Mouse (Mus musculus) mouse trophoblast stem cell (cell line): ENCODE measurements around the gene Cenph.
"Not testable (repeated sequence)": the region's sequence is repeated elsewhere in the genome, so short reads cannot be mapped to it uniquely, and the experiment has no call there.

ENCODE experiments used
- in situ Hi-C, 2 experiments: fragments of 300-500 bp; cut with MseI, MboI; formaldehyde crosslinking; loops; 2 replicates in 1 of 2; 3 replicates in 1 of 2; pipeline ENCODE4 v1.15.1; 2025

The Cenph gene

DNA sequence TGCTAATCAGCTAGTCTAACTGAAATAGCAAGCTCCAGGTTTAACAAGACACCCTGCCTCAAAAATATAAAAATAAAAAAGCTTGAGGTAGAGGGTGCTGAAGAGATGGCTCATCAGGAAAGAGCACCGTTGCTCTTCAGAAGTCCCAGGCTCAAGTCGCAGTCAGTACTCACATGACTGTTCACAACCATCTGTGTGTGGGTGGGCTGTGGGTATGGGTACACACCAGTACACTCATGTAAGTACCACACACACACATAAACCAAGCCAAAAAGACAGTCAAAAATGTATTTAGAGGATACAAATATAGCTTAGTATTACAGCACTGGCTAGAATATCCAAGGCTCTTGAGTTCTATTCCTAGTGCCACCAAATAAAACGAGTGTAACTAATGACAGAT, 29.6 kb downstream of the Cenph start:
- in situ Hi-C loops, result no loop called here

- in situ Hi-C loops, result no loop called here
Observed at GRCm38 (mm10) chr13:100744036-100744744, 31.5 kb downstream of the Cenph start, which contains the start of gene Mrps36. Gene Mrps36 (minus strand): TSS chr13:100744659.

DNA sequence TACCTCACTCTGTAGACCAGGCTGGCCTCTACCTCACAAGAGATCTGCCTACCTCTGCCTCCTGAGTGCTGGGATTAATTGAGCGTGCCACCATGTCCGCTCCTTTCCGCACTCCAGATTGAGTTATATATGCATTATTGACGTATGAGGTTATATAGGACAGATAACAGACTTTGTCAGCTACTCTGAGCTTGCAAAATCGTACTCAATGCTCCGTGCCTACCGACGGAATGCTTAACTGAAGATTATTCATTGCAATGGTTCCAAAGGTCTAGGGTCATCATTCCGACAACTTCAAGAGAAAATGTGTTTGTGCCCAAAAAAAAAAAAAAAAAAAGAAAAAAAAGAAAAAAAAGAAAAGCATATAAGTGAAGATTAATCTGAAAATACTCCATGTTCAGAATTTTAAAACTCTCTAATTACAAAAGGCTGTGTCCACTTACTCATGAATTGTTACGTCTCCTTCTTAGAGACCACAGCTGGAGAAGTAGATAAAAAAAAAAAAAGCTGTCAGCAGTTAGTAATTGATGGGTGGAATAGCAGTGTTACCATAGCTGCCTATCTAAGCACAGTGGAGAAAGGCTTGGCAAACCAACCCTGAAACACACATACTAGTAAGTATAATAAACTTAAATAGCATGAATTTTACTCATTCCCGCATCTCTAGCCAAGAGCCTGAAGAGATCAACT, 32.2 kb downstream of the Cenph start:
- in situ Hi-C loops, result no loop called here

GRCm38 (mm10) chr13:100742831-100743230, 32.9 kb downstream of the Cenph start:
- in situ Hi-C loops, result no loop called here

- in situ Hi-C loops, result no loop called here
Observed at GRCm38 (mm10) chr13:100732756-100733155, 42.9 kb downstream of the Cenph start.

DNA sequence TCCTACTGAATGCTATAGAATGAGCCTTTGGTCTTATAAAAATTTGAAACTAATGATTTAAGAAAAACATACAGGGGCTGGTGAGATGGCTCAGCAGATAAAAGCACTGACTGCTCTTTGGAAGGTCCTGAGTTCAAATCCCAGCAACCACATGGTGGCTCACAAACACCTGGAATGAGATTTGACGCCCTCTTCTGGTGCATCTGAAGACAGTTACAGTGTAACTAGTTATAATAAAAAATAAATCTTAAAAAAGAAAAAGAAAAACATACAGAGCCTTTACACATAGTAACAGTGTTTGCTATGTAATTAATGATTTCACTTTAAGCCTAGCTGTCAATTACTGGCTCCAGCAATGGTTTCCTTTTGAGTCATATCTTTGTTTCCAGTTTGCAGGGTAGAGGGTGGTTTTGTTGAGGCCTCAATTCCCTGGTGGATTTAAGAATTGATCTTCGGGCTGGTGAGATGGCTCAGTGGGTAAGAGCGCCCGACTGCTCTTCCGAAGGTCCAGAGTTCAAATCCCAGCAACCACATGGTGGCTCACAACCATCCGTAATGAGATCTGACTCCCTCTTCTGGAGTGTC, 44.1 kb downstream of the Cenph start:
- in situ Hi-C loops, result not testable (repeated sequence)

DNA sequence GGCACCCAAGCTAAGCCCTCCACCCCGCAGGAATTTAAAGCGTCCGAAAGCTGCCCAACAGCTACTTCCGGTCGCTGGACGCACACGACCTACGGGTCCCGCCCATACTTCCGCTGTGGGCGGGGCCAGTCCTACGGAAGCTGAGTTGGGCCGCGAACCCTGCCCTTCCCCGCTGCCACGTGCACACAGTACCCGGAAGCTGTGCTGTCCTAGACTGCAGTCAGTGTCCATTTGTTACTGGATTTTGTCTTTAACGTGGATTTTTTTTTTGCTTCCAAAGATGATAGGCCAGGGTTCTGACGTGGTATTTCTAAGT, 44.9 kb downstream of the Cenph start, which contains the start of gene Cdk7:
Cdk7 (minus strand) TSS at position 79 of the 316 bp plus-strand sequence.
- in situ Hi-C loops, result no loop called here

DNA sequence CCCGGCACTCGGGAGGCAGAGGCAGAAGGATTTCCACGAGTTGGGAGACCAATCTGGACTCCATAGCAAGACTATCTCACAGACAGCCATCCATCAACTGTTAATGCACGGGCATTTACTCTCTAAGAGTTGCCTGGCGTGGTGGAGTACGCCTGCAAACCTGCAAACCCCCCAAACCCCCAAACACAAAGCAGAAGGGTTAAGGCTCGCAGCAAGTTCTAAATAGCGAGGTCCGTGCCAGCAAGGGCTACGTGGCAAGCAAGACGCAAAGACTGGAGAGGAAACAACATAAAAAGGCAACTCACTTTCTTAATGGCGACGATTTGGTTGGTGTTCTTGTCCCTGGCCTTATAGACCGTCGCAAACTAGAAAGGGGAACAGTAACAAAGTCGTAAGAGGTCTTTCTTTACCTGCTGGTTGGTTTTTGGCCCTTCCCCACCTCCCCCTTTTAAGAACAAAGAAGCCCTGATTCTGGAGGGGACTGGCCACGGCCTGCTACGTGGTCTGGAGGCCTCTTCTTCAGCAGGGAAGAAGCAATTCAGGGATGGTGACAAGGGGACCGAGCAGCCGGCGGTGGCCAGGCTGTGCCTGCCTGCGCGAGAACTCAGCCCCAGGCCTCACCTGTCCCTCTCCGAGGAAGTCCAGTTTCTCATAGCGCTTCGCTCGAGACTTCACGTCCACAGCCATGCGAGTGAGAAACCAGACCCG, 45.4 kb downstream of the Cenph start:
- in situ Hi-C loops, result no loop called here

GRCm38 (mm10) chr13:100728530-100728929, 47.2 kb downstream of the Cenph start:
- in situ Hi-C loops, result not testable (repeated sequence)

DNA sequence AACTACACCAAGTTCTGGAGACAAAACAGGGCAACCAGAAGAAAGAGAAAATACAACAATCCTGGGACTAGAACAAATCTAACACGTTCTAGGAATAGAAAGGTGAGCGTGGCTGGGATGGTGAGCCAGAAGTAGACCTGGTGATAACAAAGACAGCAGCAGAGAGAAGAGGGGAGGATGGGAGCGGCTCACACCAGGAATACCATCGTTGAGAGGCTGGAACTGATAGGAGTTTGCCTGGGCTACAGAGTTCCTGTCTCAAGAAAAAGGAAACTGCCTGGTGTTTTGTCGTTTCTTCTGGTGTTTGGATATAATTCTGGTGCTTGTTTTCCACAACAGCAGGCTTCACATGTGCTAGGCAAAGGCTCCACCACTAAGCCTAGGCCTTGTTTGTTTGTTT, 47.6 kb downstream of the Cenph start:
- in situ Hi-C loops, result no loop called here

GRCm38 (mm10) chr13:100725194-100725593, 50.5 kb downstream of the Cenph start:
- in situ Hi-C loops, result no loop called here

GRCm38 (mm10) chr13:100724051-100724754, 51.5 kb downstream of the Cenph start:
- in situ Hi-C loops, result no loop called here

GRCm38 (mm10) chr13:100721656-100722055, 54.0 kb downstream of the Cenph start:
- in situ Hi-C loops, result no loop called here

- in situ Hi-C loops, result no loop called here
Observed at GRCm38 (mm10) chr13:100715467-100715866, 60.2 kb downstream of the Cenph start.
